Mouse (Mus musculus) lung, postnatal 4 days (tissue): ENCODE measurements around the gene Carhsp1.
A peak's percentile ranks its signal among the peaks of the same experiment; 100 is the strongest.

ENCODE experiments used
- DNase-seq, 2 experiments: peaks; one replicate each; pipeline ENCODE4 v3.0.0; 2021

Carhsp1 gene

DNA sequence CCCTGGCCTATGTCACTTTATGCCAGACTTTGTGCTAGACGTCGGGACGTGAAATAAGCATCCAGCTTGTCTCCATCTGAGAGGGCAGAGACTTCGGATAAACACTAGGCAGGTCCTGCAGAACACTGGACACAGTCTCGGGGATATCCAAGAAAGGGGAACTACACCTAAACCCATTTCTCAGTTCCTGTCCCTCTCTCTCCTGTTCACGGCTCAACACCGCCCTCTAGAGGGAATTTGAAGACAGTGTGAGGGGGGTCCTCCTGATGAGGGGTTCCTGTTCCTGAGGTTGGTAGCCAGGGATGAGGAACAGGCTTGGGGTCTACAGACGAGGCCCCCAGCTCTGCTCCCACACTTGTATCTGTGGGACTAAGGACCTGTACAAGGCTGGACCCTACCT lies 2.2 kb upstream of the Carhsp1 start:
- DNase-seq: peak in 1 of 2 experiments; percentile 73

GRCm38 (mm10) chr16:8673343-8673742 lies 1.4 kb upstream of the Carhsp1 start:
- DNase-seq: no peak

- DNase-seq: no peak
Measured at GRCm38 (mm10) chr16:8672811-8673210, 856 bp upstream of the Carhsp1 start.

DNA sequence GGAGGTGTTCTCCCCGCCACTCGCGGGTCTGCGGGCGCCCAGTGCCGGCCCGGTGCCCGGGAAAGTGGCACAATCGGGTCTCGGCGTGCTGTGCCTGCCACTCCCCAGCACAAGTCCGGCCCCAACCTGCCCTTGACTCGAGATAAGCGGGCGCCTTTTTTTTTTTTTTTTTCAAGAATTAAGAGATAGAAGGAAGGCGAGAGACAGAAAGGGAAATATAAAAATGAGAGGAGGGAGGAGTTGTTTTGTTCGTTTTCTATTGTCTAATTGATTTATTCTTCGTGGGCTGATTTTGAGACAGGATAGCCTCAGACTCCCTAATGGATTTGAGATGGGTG lies 364 bp upstream of the Carhsp1 start:
- no peak for DNase-seq

DNA sequence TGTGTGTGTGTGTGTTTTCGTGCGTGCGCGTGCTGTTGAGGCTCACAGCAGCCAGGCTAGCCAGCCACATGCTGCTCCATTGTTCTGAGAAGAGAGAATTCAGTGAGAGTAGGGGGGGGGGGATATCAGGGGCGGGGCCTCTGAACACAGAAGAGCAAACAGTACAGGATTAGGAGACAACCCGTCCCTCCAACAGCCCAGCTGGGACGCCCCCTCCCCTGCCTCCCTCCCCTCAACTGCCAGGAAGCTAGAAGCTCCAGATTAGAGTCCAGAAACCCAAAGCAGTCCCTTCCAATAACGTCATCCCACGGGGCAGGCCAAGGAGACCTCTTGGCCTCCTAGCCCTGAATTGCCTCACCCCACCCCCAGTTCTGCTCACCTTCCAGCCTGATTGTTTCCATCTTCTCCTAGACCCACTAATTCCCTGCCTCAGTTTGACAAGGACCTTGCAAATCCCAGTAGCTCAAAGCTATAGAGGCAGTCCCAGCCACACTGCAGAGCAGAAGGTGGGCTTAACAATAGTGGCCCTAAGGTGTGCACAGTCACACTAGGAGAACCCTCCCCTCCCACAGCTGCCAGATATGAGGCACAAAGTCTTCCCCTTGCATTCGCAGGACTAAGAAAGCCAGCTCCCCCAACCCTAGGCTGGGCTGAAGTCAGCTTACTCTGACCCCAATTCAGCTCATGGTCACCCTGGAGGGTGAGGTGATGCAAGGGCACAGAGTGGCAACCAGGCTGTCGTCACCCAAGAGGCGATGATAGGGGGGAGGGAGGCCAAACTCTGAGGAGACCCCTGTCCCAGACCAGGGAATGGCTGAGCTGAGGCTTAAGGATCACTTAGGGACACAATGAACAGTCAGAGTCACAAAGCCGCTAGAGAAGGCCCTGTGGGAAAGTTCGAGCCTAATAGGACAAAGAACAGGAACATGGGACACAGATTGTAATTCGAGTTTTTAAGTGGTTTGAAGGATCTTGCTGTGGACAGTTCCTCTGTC lies 1.6 kb downstream of the Carhsp1 start:
- no peak for DNase-seq

GRCm38 (mm10) chr16:8669432-8669831 lies 2.5 kb downstream of the Carhsp1 start:
- no peak for DNase-seq

DNA sequence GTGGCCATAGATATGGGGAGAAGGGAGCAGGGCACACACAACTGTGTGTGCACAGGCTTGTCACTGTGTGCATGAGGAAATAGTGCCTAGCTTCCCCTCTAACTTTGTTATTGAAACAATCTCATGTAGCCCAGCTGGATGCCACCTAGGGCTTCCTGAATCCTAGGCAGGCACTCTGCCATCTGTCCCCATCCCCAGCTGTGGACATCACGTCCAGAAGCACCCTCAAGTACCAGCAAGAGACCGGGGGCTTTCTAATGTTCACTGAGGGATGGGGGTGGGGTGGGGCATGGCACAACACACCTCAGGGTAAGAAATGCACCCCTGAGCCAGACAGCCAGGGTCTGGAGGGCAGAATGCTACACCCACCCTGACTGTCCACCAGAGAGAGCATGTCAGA lies 3.6 kb downstream of the Carhsp1 start:
- no peak for DNase-seq

- peak in 1 of 2 experiments; percentile 51 for DNase-seq
Measured at GRCm38 (mm10) chr16:8667814-8668213, 4.1 kb downstream of the Carhsp1 start.

- peak; percentile 62 to 75 for DNase-seq
Measured at GRCm38 (mm10) chr16:8667261-8667660, 4.7 kb downstream of the Carhsp1 start.

GRCm38 (mm10) chr16:8666452-8666851 lies 5.5 kb downstream of the Carhsp1 start:
- DNase-seq: peak; percentile 72 to 82

- DNase-seq: no peak
Measured at GRCm38 (mm10) chr16:8665367-8665766, 6.6 kb downstream of the Carhsp1 start.

DNA sequence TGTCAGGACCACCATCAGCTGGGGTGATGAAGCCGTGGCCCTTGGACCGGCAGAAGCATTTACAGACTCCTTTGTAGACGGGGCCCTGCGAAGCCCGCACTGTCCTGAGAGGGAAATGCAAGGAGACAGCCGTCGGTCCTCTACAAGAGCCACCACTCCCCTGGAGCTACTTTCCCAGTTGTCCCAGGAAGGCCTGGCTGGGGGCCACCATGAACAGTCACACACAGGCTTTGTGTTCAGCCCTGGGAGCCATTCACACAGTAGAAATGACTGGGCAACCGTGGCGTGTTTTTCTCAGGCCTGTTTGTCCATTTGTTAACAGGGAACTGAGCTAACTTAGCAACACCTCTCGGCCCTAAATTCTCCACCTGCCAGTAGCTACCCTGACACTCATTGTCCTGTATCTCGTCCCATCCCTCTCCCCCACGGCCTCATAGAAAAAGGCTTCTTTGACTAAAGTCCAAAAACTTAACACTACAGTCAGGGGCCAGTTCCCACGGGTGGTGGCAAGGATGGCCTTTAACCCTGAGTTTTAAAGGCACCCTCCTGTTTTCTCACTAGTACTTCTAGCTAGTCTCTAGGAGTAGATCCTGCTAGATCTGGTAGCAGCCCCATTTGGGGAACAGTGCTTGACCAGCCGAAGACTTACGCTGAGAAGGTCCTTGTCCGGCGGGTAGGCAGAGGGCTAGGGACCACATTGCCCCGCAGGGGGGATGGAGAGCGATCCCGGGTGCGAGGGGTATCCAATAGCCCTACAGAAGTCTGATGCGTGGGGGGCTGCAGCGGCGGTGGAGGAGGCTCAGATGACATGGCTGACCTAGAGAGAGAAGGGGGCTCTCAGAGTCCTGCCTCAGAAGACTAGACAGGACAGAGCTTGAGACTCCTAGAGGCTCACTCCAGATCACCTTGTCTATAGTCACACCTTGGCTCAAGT lies 8.1 kb downstream of the Carhsp1 start:
- no peak for DNase-seq

GRCm38 (mm10) chr16:8663022-8663421 lies 8.9 kb downstream of the Carhsp1 start:
- DNase-seq: peak in 1 of 2 experiments; percentile 65

GRCm38 (mm10) chr16:8658764-8659163 lies 13.2 kb downstream of the Carhsp1 start:
- no peak for DNase-seq

- no peak for DNase-seq
Measured at GRCm38 (mm10) chr16:8658349-8658748, 13.6 kb downstream of the Carhsp1 start.

- no peak for DNase-seq
Measured at GRCm38 (mm10) chr16:8656256-8656655, 15.7 kb downstream of the Carhsp1 start.

DNA sequence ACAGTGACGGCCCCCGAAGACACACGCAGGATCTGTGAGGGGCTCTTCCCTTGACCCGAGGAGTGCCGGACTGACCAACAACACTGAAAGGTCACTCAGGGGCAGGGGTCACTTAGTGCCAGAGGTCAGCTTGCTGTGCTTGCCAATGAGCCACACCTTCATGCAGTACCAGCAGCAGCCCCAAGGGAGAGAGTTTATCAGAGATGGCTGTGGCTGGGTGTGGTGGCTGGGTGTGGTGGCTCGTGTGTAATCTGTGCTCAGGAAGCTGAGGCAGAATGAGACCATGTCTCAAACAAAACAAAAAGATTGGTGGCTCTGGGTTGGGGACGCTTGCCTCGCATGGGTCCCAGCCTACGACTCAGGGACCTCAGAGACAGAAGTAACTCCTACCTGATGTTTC lies 16.4 kb downstream of the Carhsp1 start:
- DNase-seq: no peak

DNA sequence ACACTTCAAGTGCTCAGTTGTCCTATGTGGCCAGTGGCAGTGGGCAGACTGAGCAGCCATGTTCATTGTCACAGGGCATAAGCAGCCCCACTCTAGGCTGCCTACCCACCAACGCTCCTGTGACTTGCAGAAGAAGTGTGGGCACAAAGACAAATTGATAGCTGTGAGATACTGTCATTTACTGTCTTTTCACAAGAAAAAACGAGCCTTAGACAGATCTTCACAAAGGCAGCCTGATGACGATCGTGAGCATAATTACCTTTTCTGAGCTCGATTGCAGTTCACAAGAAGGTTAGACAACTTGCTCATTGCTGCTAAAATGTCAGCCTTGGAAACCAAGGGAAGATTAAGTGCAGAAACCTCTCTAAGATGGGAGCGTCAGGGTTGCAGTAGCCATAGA lies 16.8 kb downstream of the Carhsp1 start:
- no peak for DNase-seq

- no peak for DNase-seq
Measured at GRCm38 (mm10) chr16:8650007-8650406, 21.9 kb downstream of the Carhsp1 start.

DNA sequence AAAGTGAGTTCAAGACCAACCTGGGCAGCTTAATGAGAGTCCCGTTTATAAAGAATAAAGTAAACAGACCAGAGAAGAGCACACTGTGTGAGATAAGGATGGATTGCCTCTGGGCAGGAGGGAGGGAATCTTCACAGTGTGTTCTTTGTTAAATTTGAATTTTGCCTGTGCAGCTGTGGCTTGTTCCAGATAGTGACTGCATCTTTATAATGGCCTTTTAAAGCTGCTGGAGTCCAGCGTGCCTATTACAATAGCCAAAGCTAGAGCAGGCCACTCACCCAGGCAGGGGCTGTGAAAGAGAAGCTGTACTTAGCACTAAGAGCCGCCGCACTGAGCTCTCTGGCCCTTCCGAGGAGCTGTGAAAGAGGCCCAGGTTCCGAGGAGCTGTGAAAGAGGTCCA lies 26.4 kb downstream of the Carhsp1 start:
- DNase-seq: no peak

DNA sequence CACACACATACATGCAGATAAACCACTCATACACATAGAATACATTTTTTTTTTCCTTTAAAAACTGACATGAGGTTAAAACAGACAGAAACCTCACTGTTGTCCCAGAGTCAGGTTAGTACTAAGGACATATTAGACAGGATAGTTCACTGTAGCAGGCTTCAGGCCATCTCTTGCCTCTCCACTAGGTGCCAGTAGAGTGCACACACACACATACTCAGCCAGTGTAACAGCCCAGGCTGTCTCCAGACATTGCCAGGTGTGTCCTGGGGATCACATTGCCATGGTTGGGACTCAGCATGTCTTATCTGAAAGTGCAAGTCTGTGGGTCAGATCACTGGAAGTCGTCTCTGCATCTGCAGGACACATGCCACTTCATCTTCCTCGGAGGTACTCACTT lies 28.1 kb downstream of the Carhsp1 start:
- peak in 1 of 2 experiments; percentile 56 for DNase-seq

DNA sequence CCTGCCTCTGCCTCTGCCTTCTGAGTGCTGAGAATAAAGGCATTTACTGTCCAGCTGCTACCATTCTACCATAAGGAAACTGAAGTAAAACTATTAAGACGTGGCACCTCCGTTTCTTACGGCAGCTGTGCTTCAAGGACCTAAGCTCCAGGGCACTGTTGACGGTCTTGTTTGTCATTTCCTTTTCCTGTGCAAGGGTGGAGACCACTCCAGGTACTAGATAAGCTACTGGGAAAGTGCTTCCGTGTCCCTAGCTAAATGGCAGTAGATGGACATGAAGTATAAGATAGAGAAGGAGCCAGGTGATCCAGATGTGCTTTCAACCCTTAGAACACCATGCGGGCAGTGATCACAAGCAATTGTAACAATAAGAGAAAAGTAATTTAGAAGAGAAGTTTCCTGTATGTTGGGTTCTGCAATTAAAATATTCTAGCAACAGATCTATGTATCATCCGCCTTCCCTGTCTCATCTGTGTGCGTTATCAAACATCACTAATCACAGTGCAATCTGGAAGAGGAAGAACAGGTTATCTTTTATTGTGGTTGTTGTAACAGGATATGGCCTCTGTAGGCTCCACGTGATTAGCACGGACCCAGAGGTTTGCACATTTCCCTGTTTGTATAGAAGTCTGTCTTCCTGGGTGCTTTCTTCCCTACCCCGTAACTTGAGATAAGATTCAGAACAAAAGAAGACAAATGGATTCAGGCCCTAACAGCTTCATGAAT lies 32.3 kb downstream of the Carhsp1 start:
- DNase-seq: no peak

DNA sequence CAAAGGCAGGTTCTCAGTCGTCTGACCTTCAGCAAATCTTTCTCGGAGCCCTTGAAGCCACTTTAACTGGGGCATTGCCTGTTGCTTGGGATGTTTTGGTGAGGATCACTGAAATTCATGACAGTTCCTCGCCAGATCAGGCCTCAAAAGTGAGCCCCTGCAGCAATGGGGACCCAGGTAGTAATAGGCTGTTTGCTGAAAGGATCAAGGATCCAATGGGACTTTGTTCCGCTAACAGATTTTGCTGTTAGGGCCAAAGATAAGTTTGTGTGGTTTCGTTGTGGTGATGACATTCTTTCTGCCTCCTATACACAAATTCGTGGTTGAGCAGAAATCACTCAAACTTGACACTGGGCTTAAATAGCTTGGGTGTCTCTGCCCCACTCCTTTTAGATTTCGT lies 33.8 kb downstream of the Carhsp1 start:
- no peak for DNase-seq
